Mouse (Mus musculus) adrenal gland, postnatal 0 days (tissue): ENCODE results near the gene Gpr27. TPM values are rescaled to one million over a fixed set of nuclear protein-coding genes. Genes with fewer than 3 reads are reported as not detected.

Experiments used
- polyA plus RNA-seq: library from polyadenylated mRNA; unstranded; fragments of >200 nt; fragmentation: Nextera tagmentation; extraction: Ambion mirVana; gene quantifications from 2 replicates; pipeline ENCODE4 v1.2.1, GENCODE M21; 2015

Gpr27 gene
- 3.9 and 7.4 TPM in 2 replicates for polyA plus RNA-seq

GRCm38 (mm10) chr6:99692206-99692915 lies at the start of gene Gpr27:
Gene Gpr27, plus strand, starts transcription at chr6:99692679.

DNA sequence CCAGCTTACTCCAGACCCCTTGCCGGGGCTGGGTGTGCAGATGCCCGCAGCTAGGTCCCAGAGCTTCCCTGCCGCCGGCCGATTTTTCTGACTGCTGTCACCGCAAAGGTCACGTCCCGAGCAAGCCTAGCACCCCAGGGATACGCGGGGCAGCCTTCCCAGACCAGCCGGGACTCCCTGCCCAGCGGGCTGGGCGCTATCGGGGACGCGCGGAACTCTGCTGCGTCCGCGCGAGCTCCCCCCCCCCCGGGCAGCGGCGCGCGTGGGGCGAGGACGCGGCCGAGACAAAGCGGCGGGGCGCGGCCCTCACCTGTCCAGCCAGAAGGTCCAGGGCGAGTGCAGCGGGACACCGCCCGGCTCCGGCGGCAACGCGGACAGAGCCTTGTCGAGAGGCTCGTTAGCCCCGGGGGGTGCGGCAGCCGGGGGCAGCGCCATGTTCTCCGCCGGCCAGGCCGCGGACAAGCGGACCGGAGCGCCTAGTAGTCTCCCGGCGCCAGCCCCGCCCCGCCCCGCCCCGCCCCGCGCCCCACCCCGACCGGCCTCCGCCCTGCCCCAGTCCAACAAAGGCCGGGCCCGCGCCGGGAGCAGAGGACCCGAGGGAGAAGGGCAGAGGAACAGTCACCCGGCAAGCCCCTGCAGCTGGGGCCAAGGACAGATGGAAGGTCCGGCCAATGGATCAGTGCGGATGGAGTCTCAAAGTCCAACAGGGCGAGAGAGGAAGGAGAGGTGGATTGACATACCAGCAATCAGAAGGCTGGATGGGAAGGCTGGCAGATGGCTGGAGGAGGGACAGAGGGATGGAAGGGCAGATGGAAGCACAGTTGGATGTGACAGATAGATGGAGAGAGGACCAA lies 25.9 kb upstream of the Gpr27 start, which contains the start of the genes Eif4e3 and Gm20696:
Gene Eif4e3, minus strand, starts transcription at position 454 of the 854 bp plus-strand sequence.
Gene Gm20696, minus strand, starts transcription at position 480 of the 854 bp plus-strand sequence.

DNA sequence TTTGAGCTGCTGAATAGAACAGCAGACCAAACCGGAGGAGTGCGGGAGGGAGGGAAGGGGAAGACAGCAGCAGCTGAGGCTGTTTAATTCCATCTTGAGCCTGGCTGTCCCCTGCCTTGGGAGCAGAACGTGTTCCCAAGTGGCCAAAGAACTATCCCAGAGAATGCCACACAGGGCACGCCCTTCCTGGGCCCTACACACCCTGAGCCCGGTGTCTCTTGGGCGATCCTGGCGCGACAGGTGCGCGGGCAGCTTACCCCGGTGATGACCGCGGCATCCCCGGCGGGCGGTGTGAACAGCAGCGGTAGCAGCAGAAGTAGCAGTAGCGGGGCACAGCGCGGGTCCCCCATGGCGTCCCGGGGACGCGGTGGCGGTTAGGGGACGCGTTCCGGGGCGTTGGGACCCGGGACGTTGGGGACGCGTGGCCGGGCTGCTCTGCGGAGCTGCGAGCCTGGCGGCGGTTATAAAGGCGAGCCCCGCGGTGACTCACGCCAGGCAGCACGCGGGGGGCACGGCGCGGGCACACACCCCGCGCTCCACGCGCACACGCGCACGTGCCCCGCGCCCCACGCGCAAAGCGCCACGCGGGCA lies 33.6 kb downstream of the Gpr27 start, which contains the start of gene Prok2:
Gene Prok2, minus strand, starts transcription at position 422 of the 591 bp plus-strand sequence.

Other genes starting within 250 kb of the Gpr27 start
- gene Foxp1, start 170.0 kb upstream of the Gpr27 start, polyA plus RNA-seq: 41.8 and 44.7 TPM in 2 replicates
- gene Eif4e3, start 25.9 kb upstream of the Gpr27 start, polyA plus RNA-seq: 13.2 and 14.4 TPM in 2 replicates
- 2.0 and 3.0 TPM in 2 replicates for gene Gm20696, start 25.9 kb upstream of the Gpr27 start, polyA plus RNA-seq
- 0.08 and 0.17 TPM in 2 replicates for gene Prok2, start 33.7 kb downstream of the Gpr27 start, polyA plus RNA-seq